Mouse (Mus musculus) limb, embryonic 11.5 days (tissue): ENCODE measurements around the gene Hes3. TPM values are rescaled to one million over a fixed set of nuclear protein-coding genes. Genes with fewer than 3 reads are reported as not detected.

Experiments
- ATAC-seq: fragments of 200-750 bp; cut with Nextera tagmentation; 2 replicates; pipeline ENCODE4 v1.8.0; 2017; ENCODE audit warnings: low read depth; ENCODE audit not compliant: insufficient number of reproducible peaks, low FRiP score, low TSS enrichment
- DNase-seq: peaks from one replicate; pipeline ENCODE4 v3.0.0-alpha.2; 2015; ENCODE audit warnings: low spot score
- H3K27ac ChIP-seq: fragments of 300-500 bp; sonication (generic); replicated peaks from 2 replicates; pipeline ENCODE4 v1.5.1; 2014; ENCODE audit warnings: low read depth, mild to moderate bottlenecking, low read length
- H3K27me3 ChIP-seq: fragments of 300-500 bp; sonication (generic); 2 replicates; pipeline ENCODE4 v1.6.1; 2014; ENCODE audit warnings: mild to moderate bottlenecking, low read length, mixed read lengths; ENCODE audit not compliant: control insufficient read depth, insufficient read depth
- H3K36me3 ChIP-seq: fragments of 300-500 bp; sonication (generic); 2 replicates; pipeline ENCODE4 v1.6.1; 2014; ENCODE audit warnings: mild to moderate bottlenecking, low read length, moderate library complexity, mixed read lengths; ENCODE audit not compliant: control insufficient read depth, insufficient read depth
- H3K4me1 ChIP-seq: fragments of 300-500 bp; sonication (generic); 2 replicates; pipeline ENCODE4 v1.6.1; 2014; ENCODE audit warnings: low read length, mixed read lengths; ENCODE audit not compliant: control insufficient read depth, insufficient read depth
- H3K4me2 ChIP-seq: fragments of 300-500 bp; sonication (generic); 2 replicates; pipeline ENCODE4 v1.6.1; 2014; ENCODE audit warnings: low read depth, mild to moderate bottlenecking, moderate library complexity; ENCODE audit not compliant: severe bottlenecking
- H3K4me3 ChIP-seq: fragments of 300-500 bp; sonication (generic); 2 replicates; pipeline ENCODE4 v1.5.1; 2014; ENCODE audit warnings: low read depth, low read length
- H3K9ac ChIP-seq: fragments of 300-500 bp; sonication (generic); 2 replicates; pipeline ENCODE4 v1.6.1; 2014; ENCODE audit warnings: mild to moderate bottlenecking, low read length
- H3K9me3 ChIP-seq: fragments of 300-500 bp; sonication (generic); 2 replicates; pipeline ENCODE4 v1.6.1; 2016; ENCODE audit warnings: low read length; ENCODE audit not compliant: control insufficient read depth
- WGBS: fragments of 180-500 bp; shearing (Covaris S2); extraction: QIAGEN DNeasy Blood & Tissue Kit; methylation state at CpG from one replicate; pipeline ENCODE4 v1.1.7; 2014; 5-methylcytosine and 5-hydroxymethylcytosine counted together
- polyA plus RNA-seq: library from polyadenylated mRNA; unstranded; fragments of >200 nt; fragmentation: Nextera tagmentation; extraction: Ambion mirVana; gene quantifications from 2 replicates; pipeline ENCODE4 v1.2.1, GENCODE M21; 2014

The Hes3 gene
- polyA plus RNA-seq, 1 experiment from 2014 or later: not detected

GRCm38 (mm10) chr4:152264867-152265568, 26.4 kb downstream of the Hes3 start:
- H3K36me3 ChIP-seq: no peaks in the 10 kb centered on the region
- no peak overlapping the region for H3K9ac ChIP-seq
- no peak overlapping the region for H3K4me3 ChIP-seq
- 87% methylated on average over 9 of the region's 9 CpGs for WGBS
- no peak overlapping the region for H3K27ac ChIP-seq
- no peak for ATAC-seq
- peaks cover 3% of the 10 kb centered on the region; the same call in 1 of the 2 replicates for H3K4me1 ChIP-seq
- no peak for DNase-seq
- no peak overlapping the region for H3K4me2 ChIP-seq
- no peaks in the 10 kb centered on the region for H3K27me3 ChIP-seq
- no peaks in the 10 kb centered on the region for H3K9me3 ChIP-seq

GRCm38 (mm10) chr4:152264177-152264530, 27.3 kb downstream of the Hes3 start:
- Histone ChIP-seq H3K4me2 (no peak overlapping the region; the same call in 1 of the 2 replicates), H3K27me3 (no peaks in the 10 kb centered on the region), H3K36me3 (no peaks in the 10 kb centered on the region), H3K9ac (no peak overlapping the region), H3K4me3 (no peak overlapping the region), H3K4me1 (peaks cover 3% of the 10 kb centered on the region; the same call in 1 of the 2 replicates), H3K9me3 (no peaks in the 10 kb centered on the region), H3K27ac (no peak overlapping the region)
- 50% methylated on average over 4 of the region's 4 CpGs for WGBS
- no peak for ATAC-seq
- DNase-seq: no peak

- no peaks in the 10 kb centered on the region for H3K36me3 ChIP-seq
- H3K9ac ChIP-seq: no peak overlapping the region
- ATAC-seq: no peak
- WGBS: 34% methylated on average over 10 of the region's 10 CpGs
- no peaks in the 10 kb centered on the region for H3K9me3 ChIP-seq
- H3K4me2 ChIP-seq: no peak overlapping the region; the same call in 1 of the 2 replicates
- H3K27me3 ChIP-seq: no peaks in the 10 kb centered on the region
- peaks cover 3% of the 10 kb centered on the region; the same call in 1 of the 2 replicates for H3K4me1 ChIP-seq
- no peak overlapping the region for H3K27ac ChIP-seq
- no peak for DNase-seq
- no peak overlapping the region for H3K4me3 ChIP-seq
Measured at GRCm38 (mm10) chr4:152263512-152264176, 27.8 kb downstream of the Hes3 start.

GRCm38 (mm10) chr4:152263089-152263488, 28.4 kb downstream of the Hes3 start:
- Histone ChIP-seq H3K36me3 (no peaks in the 10 kb centered on the region), H3K4me3 (no peak overlapping the region), H3K9me3 (no peaks in the 10 kb centered on the region), H3K4me2 (no peak overlapping the region), H3K4me1 (peaks cover 3% of the 10 kb centered on the region; the same call in 1 of the 2 replicates), H3K27ac (no peak overlapping the region), H3K9ac (no peak overlapping the region), H3K27me3 (no peaks in the 10 kb centered on the region)
- WGBS: 67% methylated on average over 9 of the region's 9 CpGs
- ATAC-seq (no peak), DNase-seq (no peak)

- 67% methylated on average over 9 of the region's 9 CpGs for WGBS
- Histone ChIP-seq H3K9me3 (no peaks in the 10 kb centered on the region), H3K27ac (no peak overlapping the region), H3K4me2 (no peak overlapping the region), H3K9ac (no peak overlapping the region), H3K36me3 (no peaks in the 10 kb centered on the region), H3K4me3 (no peak overlapping the region), H3K27me3 (no peaks in the 10 kb centered on the region), H3K4me1 (peaks cover 3% of the 10 kb centered on the region; the same call in 1 of the 2 replicates)
- no peak for ATAC-seq
- no peak for DNase-seq
Measured at GRCm38 (mm10) chr4:152262187-152262586, 29.3 kb downstream of the Hes3 start.

DNA sequence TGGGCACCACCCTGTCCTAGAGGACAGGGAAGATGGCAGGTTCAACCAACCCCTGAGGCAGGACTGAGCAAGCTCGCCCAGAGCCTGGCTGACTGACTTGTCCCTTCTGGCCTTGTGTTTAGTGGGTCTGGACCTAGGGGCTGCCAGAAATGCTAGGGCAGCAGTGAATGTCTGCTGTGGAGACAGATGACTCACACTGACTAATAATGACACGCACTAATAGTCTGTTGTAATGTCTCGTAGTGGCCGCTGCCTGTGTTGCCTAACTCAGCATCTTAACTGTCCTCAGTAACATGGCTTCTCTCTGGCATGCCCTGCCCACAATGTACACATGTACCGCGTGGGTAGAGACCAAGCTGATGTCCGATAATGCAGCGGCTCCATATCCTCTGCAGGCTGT, 31.0 kb downstream of the Hes3 start:
- no peak overlapping the region for H3K4me2 ChIP-seq
- H3K4me1 ChIP-seq: peaks cover 3% of the 10 kb centered on the region; the same call in 1 of the 2 replicates
- 92% methylated on average over 8 of the region's 8 CpGs for WGBS
- H3K4me3 ChIP-seq: no peak overlapping the region
- H3K27ac ChIP-seq: no peak overlapping the region
- ATAC-seq (no peak), DNase-seq (no peak)
- H3K9me3 ChIP-seq: no peaks in the 10 kb centered on the region
- H3K36me3 ChIP-seq: no peaks in the 10 kb centered on the region
- H3K27me3 ChIP-seq: no peaks in the 10 kb centered on the region
- no peak overlapping the region for H3K9ac ChIP-seq

GRCm38 (mm10) chr4:152257070-152257469, 34.4 kb downstream of the Hes3 start:
- 50% methylated on average over 6 of the region's 6 CpGs for WGBS
- Histone ChIP-seq H3K9me3 (no peaks in the 10 kb centered on the region), H3K4me3 (no peak overlapping the region), H3K4me2 (no peak overlapping the region), H3K27me3 (no peaks in the 10 kb centered on the region), H3K9ac (no peak overlapping the region), H3K4me1 (no peaks in the 10 kb centered on the region), H3K27ac (no peak overlapping the region), H3K36me3 (no peaks in the 10 kb centered on the region)
- DNase-seq: no peak
- no peak for ATAC-seq

DNA sequence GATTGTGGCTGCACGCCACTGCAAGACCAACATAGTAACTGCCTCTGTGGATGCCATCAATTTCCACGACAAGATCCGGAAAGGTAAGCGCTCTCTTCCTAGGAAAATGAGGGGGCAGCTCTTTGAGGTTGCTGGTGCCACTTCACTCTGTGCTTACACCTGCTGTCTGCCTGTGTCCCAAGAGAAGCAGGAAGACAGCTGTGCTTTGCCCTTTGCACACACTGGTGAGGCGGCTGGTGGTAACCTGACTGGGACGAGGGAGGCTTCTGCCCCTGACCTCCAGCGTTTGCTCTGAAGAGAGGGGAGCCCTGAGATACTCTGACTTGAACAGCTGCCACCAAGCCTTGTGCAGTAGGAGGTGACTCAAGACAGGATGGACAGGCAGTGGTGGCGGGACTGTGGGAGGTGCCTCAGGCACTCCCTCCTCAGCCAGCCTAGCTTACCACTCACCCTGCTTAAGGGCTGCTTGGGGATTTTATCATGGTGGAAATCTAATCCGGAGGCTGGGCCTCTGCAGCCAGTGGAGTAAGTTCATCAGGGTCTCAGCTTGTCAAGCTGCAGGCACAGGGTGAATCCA, 38.2 kb downstream of the Hes3 start:
- Histone ChIP-seq H3K9me3 (no peaks in the 10 kb centered on the region), H3K27ac (no peak overlapping the region)
- no peak for ATAC-seq

More for the DNA sequence above, 38.2 kb downstream of the Hes3 start:
- H3K4me3 ChIP-seq: no peak overlapping the region
- no peaks in the 10 kb centered on the region for H3K27me3 ChIP-seq
- no peaks in the 10 kb centered on the region for H3K36me3 ChIP-seq
- WGBS: 74% methylated on average over 9 of the region's 9 CpGs
- DNase-seq: no peak
- no peak overlapping the region for H3K9ac ChIP-seq
- no peak overlapping the region for H3K4me2 ChIP-seq
- no peaks in the 10 kb centered on the region for H3K4me1 ChIP-seq
